Mouse (Mus musculus): ENCODE measurements around the gene Cpb2.

Cpb2 gene

DNA sequence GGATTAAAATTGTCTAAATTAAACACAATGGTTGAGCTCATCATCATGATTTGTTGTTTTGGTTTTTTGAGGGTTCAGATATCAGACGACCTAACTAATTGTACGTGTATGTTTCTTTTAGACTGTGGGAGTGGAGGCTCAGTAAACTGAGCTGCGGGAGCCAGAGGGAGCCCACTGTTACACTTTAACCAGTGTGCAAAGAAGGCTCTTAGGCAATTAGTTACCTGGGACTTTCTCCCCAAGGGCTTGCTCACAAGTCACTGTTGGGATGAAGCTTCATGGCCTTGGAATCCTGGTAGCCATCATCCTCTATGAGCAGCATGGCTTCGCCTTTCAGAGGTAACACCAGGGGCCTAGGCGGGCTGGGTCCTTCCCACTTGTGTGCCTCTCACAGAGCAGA lies at the start of gene Cpb2:
Cpb2 (plus strand) TSS at position 201 of the 400 bp plus-strand sequence.
- no peak for DNase-seq (ENCODE audit: low read depth)

DNA sequence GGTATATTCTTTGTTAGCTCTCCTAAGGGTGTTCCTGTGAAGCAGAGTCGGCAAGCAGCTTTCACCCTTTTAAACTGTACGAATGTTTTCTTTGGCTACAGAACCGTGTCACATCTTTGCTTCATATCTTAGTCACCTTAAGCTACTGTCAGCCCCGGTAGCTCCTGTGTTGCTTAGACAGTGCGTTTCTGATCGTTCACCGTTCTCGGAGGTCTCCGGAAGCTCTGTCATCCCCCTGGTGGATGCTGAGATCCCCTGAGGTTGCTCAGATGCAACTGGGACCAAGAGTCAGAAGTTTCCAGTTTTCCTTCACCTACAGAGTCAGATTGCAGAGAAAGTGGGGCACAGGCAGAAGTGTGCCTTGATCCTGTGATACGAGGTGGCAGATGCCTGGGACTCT lies 49.7 kb upstream of the Cpb2 start:
- peak; percentile 42 for DNase-seq (ENCODE audit: low read depth)

DNA sequence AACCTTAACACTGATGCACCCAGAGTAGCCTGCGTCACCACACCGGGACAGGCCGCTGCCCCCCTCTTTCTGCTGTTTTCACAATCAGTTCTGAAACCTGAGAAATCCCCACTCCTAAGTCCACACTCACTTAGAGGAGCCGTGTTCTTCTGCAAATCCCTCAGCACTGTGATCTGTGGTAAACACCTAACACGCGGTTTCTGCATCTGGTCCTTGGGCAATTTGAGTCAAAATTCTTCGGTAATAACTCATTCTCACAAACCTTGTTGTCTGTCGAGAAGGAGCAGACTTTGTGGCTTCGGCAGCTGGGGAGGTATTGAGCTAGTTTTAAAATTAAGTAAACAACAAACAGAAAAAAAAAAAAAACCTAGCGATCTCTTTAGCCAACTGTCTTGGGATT lies 49.2 kb upstream of the Cpb2 start:
- no peak for DNase-seq (ENCODE audit: low read depth)

DNA sequence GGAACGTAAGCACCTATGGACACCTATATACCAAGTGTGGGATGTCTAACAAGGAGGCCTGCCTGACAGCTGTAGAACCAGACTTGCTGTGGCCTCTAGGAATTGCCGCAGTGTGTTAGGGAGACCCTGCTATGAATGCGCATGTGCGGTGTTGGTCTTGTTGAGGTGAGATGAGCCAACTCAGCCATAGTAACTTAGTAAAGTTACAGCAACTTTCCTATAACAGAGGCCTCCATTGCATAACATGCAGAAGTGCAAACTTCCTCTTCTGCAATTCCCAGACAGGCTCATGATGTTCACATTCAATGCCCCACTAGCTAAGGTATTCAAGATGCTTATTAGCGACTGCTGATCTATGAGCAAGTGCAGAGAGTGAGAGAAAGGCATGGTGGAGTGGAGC lies 46.6 kb upstream of the Cpb2 start:
- no peak for DNase-seq (ENCODE audit: low read depth)

DNA sequence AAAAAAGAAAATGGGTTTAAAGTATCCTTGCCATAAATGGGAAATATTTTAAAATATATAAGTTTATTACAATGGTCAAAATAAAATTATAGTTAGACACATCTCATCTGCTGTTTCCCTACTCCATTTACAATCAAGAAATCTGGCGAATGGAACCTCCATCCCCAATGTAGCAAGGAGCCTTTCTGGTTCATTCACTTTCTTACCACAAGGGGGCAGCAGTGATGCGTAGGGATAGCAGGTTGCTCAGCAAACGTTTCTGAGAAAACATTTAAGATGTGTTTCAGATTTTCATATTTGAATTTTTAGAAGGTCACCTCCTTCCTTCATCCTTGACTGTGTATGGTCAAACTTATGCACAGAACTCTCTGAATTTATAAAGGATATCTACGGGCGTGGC lies 45.1 kb upstream of the Cpb2 start:
- DNase-seq (ENCODE audit: low read depth) = peak; percentile 88

DNA sequence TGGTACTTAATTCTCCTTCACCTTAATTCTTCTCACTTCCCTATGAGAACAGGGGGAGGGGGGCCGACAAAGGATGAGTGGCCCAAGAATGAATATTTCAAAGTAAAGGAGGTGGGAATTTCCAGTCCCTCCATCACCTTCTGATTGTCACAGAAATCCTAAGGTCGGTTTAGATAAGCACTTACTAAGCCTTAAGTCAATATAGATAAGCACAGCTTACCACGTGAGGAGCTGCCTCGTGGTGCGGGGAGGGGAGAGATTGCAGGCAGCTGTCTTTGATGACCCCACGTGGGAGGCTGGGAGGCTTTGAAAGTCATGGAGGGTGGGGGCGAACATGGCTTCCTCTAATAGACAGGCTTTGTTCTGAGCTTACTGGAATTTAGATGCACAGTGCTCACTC lies 44.4 kb upstream of the Cpb2 start:
- peak; percentile 54 for DNase-seq (ENCODE audit: low read depth)

DNA sequence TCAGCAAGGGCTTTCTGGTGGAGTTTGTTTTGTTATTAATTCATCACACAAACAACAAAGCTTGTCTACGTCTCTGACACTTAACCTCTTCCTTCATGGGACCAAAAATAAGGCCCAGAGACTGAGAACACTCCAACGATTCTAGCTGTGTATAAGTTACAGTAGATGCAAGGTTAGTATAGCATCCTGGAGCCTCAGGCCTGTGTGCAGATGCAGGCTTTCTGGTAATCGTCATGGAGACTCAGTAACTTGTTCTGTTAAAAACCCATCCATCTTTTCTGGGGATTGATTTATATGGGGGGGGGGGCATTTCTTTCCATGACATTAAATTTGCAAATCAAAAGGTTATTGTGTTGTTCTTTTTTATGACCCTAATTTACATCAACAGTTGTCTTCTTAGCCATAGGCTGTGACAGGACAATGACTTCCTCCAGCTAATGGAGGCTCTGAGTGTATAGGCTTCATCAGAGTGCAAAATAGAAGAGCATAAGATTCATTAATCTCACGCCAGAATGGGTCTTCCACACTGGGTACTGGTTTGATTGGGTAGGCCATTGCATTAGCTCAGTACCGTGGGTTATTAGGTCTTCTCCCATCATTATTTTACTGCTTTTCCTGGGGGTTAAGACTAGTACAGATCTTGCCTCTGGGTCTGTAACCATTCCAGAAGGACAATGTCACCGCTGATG lies 36.6 kb upstream of the Cpb2 start:
- DNase-seq (ENCODE audit: low read depth) = no peak

DNA sequence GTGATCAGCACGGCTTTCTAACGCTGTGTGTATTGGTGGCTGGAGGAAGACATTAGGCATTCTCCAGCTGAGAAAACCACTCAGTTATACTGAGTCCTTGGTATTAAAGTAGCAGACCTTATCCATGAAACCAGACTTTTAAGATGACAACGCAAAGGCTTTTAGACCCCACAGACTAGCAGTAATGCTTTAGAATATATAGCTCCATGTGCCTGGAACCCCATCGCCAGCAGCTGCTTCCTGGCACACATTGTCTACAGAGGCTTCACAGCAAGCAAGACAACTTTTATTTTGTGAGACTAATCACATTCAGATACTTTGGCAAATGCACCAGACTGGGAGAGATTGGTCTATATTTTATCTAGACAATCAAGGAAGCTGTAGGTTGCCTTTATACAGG lies 35.8 kb upstream of the Cpb2 start:
- no peak for DNase-seq (ENCODE audit: low read depth)

DNA sequence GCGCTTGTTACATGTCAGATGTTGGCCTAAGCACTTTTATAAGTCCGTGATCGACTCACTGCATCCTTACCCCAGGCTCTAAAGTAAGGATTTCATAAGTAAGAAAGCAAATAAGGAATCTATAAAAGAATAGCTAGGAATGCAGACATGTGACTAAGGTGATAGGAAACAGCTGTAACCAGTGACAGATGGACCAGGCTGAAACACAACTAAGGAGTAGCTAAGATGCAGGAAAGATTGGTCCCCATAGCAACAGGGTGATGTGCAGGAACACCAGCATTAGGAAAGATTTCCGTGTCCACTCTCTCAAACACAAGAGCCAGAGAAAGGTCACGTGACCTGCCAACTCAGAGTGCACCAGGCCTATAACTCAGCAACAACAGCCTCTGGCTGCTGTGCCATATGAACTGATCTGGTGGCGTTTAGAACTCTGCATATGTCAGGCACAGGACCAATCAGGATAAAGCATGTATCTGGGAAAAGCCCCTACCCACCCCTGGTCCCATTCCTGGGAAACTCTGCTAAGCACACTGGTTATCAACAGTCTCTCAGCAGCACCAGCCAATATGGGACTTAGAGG lies 33.4 kb upstream of the Cpb2 start:
- DNase-seq (ENCODE audit: low read depth) = no peak

DNA sequence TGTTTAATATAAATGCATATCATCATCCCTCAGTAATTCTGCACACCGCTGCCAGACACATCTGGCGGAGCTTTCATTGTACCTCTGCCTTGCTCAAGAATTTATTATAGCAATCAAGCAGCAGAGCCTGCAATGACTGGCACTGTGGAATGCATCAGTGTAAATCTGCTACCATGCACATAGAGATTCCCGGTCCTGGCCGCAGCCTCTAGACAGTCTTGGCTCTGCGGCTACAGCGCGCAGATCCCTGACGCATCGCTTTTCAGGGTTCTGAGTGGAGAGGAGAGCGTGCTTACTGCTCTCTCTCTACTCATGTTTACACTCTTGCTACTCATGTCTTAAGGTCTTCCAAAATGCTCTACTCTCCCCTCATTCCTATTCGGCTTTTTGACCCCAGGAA lies 28.3 kb upstream of the Cpb2 start:
- no peak for DNase-seq (ENCODE audit: low read depth)

DNA sequence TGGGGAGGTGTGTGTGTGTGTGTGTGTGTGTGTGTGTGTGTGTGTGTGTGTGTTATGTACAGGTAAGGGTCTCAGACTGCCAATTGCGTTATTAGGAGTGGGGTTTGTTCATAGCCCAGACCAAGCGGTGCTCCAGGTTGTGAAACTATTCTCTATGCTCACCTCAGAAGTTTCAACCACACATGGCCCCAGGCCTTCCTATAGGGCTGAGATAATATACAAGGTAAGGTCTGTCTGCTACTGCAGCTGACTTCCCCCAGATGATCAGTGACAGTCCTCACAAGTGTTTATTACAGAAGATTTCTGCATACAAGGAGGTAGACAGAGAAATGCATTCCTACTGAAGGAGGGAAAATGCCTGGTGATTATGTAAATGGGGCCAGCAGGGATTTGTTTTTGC lies 23.2 kb upstream of the Cpb2 start:
- no peak for DNase-seq (ENCODE audit: low read depth)

DNA sequence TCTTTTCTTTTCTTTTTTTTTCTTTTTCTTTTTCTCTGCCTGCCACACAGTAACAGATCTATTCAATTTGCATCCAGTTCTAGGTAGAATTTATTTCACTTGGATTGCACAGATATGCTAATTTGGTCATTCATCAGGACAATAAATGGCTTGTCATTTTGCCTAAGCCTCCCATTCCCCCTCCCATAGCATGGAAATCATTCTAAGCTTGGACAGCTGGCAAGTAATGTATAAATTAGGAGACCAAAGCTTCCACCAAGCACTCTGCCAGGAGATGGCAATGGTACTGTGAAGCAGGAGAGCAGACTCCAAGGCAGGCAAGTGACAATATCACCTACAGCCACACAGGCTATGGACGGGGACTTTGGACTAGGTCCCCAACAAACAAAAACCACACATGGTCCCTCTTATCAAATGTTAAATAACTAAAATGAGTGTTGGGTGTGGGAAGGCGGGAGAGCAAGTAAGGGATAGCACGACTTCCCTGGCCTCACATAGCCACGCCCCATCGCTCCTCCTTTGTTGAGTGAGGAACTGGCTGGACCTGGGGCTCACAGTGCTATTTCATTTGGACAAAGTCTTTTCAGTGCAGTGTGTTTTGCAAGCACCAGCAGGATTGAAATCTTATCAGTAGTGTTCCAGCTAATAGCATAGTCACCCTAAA lies 22.7 kb upstream of the Cpb2 start:
- no peak for DNase-seq (ENCODE audit: low read depth)

DNA sequence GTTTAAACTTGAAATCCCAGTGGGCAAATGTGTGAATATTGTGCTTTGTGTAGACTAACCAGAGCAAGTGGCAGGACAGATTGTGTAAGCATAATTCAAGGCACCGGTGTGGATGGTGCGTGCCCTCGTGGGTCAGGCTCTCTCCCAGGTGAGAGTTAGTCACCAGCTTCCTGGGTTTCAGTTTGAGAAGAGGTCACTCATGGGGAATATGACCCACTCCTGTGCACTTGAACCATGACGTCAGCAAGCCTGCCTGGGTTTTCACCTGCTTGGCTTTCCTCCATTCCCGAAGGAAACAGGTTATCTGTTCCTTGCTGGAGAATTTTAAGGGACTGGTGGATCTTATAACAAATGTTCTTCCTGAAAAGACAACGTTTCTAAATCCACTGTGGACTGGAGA lies 19.7 kb upstream of the Cpb2 start:
- DNase-seq (ENCODE audit: low read depth) = no peak

DNA sequence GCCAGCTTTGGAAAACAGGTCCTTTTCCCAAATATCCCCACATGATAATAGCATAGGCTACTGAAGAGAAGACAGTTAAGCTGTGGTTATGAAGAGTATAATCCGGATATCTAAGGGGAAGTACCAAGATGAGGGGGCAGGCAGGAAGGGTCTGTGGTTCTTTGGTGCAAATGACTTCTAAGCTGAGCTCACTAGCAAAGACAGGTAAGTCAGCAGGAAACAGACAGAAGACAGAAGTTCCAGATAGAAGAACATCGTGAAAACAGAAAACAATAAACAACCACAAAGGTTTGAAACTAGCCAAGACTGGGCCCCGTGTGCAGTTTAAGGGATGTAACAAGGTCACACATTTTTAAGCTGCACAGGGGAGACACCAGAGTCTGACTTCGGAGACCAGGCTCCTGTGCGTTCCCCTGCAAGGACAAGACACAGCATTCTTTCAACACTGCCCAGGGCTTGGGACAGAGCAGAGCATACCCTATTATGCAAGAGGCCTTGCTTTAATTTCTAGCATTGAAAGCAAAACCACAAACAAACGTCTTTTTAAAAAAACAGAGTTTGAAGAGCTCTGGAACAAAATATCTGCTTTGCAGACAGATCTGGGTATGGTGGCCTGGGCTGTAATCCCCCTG lies 14.5 kb upstream of the Cpb2 start:
- DNase-seq (ENCODE audit: low read depth) = peak; percentile 39

DNA sequence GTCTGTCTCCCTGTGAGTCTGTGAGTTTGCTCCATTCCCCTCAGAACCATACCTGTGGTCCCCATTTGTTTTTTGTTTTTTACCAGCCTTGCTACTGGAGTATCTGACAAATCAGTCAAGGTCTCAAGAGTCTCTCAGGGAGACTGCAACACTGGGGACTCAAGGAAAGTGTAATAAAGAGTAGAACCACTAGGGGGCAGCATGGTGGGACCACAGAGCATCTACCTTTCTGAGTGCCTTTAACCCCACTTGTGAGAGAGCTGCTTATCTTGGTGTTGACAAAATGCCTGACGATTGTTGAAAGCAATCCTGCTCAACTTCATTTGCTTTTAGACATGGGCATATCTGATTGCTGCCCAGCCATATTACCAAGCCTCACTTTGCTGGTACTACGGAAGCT lies 12.3 kb upstream of the Cpb2 start:
- DNase-seq (ENCODE audit: low read depth) = peak; percentile 83

DNA sequence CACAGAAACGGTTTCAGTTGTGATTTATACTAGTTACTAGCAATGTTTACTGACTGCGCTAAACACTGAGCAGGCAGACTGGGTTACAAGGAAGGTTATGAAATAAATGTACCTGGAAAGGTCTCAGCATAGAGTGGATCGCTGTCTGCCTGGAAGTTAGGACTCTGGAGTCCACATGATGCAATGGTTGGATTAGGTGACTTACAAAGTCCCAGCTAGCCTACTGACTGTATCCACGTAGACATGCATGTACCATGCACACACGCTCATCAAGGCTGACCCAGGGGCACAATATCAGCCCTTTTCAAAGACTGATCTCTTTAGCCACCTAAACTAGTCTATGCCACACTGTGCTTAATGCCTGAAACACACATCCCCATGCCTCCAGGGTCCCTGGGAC lies 9.0 kb upstream of the Cpb2 start:
- DNase-seq (ENCODE audit: low read depth) = no peak

DNA sequence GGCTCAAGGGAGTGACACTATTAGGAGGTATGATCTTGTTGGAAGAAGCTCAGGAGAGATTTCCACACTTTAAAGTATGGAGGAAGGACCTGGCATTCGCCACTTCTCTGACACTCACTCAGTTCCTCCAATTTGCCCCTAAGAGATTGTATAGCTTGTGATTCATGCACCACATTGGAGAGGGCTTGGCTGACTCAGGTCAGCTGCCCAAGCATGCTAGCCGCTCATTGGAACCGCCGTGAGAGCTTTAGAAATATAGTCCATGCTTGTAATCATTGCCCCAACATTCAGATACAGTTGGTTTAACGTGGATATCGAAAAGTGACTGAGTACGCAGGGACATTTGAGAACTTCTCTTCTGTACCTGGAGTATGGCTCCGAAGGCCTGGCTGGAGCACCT lies 6.5 kb upstream of the Cpb2 start:
- no peak for DNase-seq (ENCODE audit: low read depth)

DNA sequence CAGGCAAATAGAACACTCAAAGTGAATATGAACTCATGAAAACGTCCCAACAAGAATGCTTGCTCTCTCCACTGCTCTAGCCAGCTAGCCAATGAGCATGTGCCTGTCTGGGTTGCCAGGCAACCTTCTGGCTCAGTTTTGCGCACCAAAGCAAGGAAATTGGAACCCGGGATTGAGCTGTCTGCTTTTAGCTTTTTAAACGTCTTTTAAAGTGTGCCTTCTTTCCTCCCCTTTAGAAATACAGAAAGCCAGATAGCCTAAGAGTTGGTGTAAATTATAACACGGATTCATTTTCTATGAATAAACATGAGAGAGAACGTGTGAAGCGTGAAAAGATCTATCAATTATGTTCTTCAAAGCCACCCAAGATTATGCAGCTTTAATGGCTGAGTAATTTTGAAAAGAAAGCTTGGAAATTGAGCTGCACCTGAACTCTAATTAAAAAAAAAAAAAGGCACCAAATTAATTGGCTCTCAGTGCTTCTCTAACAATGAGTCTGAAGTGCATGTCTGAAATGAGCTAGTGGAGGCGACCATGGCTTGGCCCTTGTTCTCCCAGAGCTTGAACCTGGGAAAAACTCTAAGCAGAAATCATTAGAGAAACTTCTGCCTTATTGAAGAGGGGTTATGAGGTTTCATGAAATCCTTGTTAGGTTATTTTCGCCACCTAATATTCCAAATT lies 6.0 kb upstream of the Cpb2 start:
- DNase-seq (ENCODE audit: low read depth) = no peak

DNA sequence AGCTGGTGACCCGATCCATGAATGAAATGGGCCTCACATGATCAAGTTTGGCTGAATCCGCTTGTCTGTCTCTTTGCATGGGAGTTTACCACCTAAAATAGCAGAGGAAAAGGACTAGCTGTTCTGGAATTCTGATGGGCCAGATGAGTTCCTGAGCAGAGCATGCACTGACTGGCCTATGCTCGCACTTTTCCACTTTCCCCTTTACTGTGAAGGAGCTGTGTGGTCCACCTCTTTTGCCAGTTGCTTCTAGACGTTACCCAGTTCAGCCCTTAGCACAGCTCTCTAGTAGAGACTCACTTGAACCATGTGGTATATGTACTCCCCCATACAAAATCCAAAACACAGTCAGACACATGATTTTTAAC lies 5.5 kb upstream of the Cpb2 start:
- DNase-seq (ENCODE audit: low read depth) = no peak

DNA sequence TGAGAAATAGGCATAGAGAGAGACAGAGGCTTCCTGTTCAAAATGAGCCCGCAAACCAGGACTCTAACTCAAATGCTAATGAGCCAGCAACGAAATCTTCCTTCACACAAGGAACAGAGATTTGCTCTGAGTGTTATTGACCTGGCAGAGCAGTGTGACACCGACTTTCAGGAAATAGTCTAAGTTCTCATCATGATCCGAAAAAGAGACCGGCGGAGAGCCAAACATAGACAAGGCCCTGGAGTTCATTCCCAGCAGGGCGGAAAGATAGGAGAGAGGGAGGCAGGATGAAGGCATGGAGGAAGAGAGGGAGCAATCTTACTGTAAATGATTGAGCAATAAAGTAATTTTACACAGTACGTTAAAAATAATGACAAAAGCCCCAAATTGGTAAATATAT lies 5.0 kb upstream of the Cpb2 start:
- no peak for DNase-seq (ENCODE audit: low read depth)

DNA sequence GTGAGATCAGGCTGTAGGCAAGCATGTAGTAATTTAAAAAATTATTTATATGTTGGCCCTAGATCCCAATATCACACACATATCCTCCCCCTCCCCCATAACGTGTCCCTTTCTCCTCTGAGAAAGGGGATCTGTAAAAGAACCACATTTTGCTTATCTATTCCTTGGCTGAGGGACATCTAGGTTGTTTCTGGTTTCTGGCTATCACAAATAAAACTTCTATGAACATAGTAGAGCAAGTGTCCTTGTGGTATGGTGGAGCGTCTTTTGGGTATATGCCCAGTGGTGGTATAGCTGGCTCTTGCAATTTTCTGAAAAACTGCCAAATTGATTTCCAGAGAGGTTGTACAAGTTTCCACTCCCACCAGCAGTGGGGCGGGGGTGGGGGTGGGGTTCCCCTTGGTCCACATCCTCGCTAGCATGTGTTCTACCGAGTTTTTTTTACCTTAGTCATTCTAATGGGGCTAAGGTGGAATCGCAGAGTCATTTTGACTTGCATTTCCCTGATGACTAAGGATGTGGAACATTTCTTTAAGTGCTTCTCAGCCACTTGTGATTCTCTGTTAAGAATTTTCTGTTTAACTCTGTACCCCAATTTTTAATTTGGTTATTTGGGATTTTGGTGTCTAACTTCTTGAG lies 3.9 kb upstream of the Cpb2 start:
- DNase-seq (ENCODE audit: low read depth) = no peak

Measured in naive thymus-derived CD4-positive, alpha-beta T cell, adult 2 months (primary cell).